Mouse (Mus musculus) lung, embryonic 15.5 days (tissue): Measurements from ENCODE around the gene Eps8l3. TPM values are rescaled to one million over a fixed set of nuclear protein-coding genes. Genes with fewer than 3 reads are reported as not detected.

Source experiments
- ATAC-seq: fragments of 200-750 bp; cut with Nextera tagmentation; 2 replicates; pipeline ENCODE4 v1.8.0; 2017; ENCODE audit warnings: moderate number of reproducible peaks, borderline replicate concordance; ENCODE audit not compliant: low FRiP score, low TSS enrichment; ENCODE audit errors: extremely low read depth
- H3K27ac ChIP-seq: fragments of 300-500 bp; sonication (generic); 2 replicates; pipeline ENCODE4 v1.5.1; 2015; ENCODE audit warnings: moderate library complexity, mild to moderate bottlenecking, inconsistent platforms
- H3K27me3 ChIP-seq: fragments of 300-500 bp; sonication (generic); 2 replicates; pipeline ENCODE4 v1.6.1; 2015; ENCODE audit warnings: inconsistent platforms
- H3K36me3 ChIP-seq: fragments of 300-500 bp; sonication (generic); 2 replicates; pipeline ENCODE4 v1.6.1; 2015; ENCODE audit warnings: inconsistent platforms
- H3K4me1 ChIP-seq: fragments of 300-500 bp; sonication (generic); 2 replicates; pipeline ENCODE4 v1.6.1; 2015; ENCODE audit warnings: inconsistent platforms
- H3K4me2 ChIP-seq: fragments of 300-500 bp; sonication (generic); 2 replicates; pipeline ENCODE4 v1.6.1; 2015; ENCODE audit warnings: inconsistent platforms, mild to moderate bottlenecking, moderate library complexity
- H3K4me3 ChIP-seq: fragments of 300-500 bp; sonication (generic); 2 replicates; pipeline ENCODE4 v1.5.1; 2015; ENCODE audit warnings: mild to moderate bottlenecking, inconsistent platforms
- H3K9ac ChIP-seq: fragments of 300-500 bp; sonication (generic); 2 replicates; pipeline ENCODE4 v1.6.1; 2015; ENCODE audit warnings: inconsistent platforms
- H3K9me3 ChIP-seq: fragments of 300-500 bp; sonication (generic); 2 replicates; pipeline ENCODE4 v1.6.1; 2016; ENCODE audit warnings: inconsistent platforms
- WGBS: fragments of 180-500 bp; shearing (Covaris S2); methylation state at CpG from one replicate; pipeline ENCODE4 v1.1.7; 2015; 5-methylcytosine and 5-hydroxymethylcytosine counted together
- polyA plus RNA-seq: library from polyadenylated mRNA; unstranded; fragments of >200 nt; fragmentation: Nextera tagmentation; extraction: Ambion mirVana; gene quantifications from 2 replicates; pipeline ENCODE4 v1.2.1, GENCODE M21; 2015

Gene Eps8l3
- polyA plus RNA-seq, 1 experiment from 2014 or later = not detected

DNA sequence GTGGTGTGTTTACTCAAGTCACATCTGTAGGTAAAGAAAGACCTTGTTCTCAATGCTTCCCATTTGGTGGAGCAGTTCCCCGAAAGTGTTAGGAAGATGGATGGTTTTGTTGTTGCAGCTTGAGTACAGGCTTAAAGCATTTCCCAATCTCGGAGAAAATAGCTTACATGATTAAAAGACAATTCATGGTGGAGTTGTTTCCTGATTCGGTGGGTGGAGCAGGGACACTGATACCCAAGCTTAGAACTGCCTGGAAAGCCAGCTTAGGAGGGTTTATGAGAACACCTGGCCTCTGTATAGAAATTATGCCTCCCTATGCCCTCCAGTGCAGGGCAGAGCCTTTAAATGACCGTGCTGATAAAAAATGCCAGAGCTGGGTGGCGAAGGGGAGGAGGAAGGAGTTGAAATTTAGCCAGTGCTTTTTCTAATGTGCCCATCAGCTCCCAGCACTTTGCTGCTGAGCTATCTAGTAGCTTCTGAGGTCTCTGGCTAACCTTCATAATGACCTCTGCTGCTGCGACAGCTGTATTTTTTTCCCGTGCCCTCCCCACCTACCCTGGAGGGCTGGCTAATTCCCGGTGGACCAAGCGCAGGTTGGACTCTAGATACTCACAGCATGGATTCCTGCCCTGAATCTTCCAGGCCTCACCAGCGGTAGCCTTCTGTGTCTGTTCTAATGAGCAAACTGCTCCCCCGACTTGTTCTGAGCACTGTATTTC lies 24.1 kb downstream of the Eps8l3 start:
- H3K9me3 ChIP-seq = no peaks in the 10 kb centered on the region
- H3K4me3 ChIP-seq = no peak overlapping the region
- 70% methylated on average over 11 of the region's 11 CpGs for WGBS
- no peak overlapping the region for H3K4me2 ChIP-seq
- H3K27ac ChIP-seq = no peak overlapping the region
- H3K27me3 ChIP-seq = no peaks in the 10 kb centered on the region; the same call in 1 of the 2 replicates
- ATAC-seq = no peak
- no peaks in the 10 kb centered on the region for H3K36me3 ChIP-seq
- H3K9ac ChIP-seq = no peak overlapping the region
- 0 out of 2 replicates have a peak, but pooled peaks cover 5% of the 10 kb centered on the region for H3K4me1 ChIP-seq

DNA sequence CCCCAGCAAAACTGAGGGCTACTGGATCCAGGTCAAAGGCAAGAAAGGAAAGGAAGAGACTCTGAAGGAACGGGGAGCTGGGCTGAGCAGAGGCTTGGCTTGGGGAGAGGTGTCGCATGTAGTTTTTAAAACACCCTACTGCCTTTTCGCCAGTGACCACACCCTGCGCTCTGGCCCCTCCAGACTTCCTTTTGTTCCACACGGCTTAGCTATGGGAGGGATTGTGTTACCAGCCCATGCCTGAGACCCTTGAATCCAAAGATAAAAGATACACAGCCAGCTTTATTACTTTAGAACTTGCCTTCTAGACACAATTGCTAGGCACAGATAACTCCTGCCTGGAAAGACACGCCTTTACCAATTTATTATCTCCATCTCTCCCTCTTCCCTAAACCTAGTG lies 28.9 kb downstream of the Eps8l3 start:
- H3K4me2 ChIP-seq = no peak overlapping the region
- H3K4me1 ChIP-seq = no peaks in the 10 kb centered on the region
- H3K27ac ChIP-seq = no peak overlapping the region
- H3K36me3 ChIP-seq = no peaks in the 10 kb centered on the region
- H3K9ac ChIP-seq = no peak overlapping the region
- no peak overlapping the region for H3K4me3 ChIP-seq
- WGBS = 61% methylated on average over 6 of the region's 6 CpGs
- no peaks in the 10 kb centered on the region for H3K9me3 ChIP-seq
- no peak for ATAC-seq
- H3K27me3 ChIP-seq = peaks cover 4% of the 10 kb centered on the region

DNA sequence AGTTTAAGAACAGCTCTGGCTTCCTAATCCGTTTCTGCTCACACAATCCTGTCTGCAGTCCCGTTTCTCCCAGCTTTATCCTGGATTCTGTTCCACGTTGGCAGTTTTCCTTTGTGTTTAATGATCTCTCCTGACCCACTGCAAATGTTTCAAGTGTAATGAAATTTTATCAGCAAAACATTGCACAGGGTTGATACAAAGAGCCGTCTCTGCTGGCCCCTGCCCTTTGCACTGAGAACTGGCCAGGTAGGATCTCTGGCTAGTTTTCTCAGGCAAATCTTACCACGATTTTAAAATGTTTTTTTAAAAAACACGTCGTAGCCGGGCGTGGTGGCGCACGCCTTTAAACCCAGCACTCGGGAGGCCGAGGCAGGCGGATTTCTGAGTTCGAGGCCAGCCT lies 39.6 kb downstream of the Eps8l3 start:
- no peak overlapping the region for H3K4me3 ChIP-seq
- 71% methylated on average over 15 of the region's 15 CpGs for WGBS
- H3K4me1 ChIP-seq = no peaks in the 10 kb centered on the region
- no peak for ATAC-seq
- H3K27me3 ChIP-seq = no peaks in the 10 kb centered on the region
- H3K36me3 ChIP-seq = no peaks in the 10 kb centered on the region
- no peaks in the 10 kb centered on the region for H3K9me3 ChIP-seq
- H3K4me2 ChIP-seq = no peak overlapping the region
- no peak overlapping the region for H3K9ac ChIP-seq
- no peak overlapping the region for H3K27ac ChIP-seq

DNA sequence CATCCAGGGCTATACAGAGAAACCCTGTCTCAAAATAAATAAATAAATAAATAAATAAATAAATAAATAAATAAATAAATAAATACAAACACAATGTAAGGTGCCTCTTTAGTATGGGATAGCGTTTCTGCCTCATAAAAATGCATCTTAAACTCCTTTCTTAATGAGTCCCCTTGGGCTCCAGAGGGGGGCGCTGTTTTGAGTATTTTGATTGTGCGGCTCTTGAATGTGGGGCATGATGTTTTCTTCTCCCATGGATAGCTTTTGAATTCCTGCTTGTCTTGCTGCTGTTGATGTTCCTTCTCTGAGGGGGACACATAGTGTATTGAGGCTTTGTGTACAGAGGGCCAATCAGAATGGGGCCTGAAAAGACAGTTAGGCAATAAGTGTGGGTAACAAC lies 40.1 kb downstream of the Eps8l3 start:
- H3K4me1 ChIP-seq = no peaks in the 10 kb centered on the region
- no peak overlapping the region for H3K4me3 ChIP-seq
- no peaks in the 10 kb centered on the region for H3K27me3 ChIP-seq
- WGBS = 73% methylated on average over 3 of the region's 3 CpGs
- no peak for ATAC-seq
- no peaks in the 10 kb centered on the region for H3K36me3 ChIP-seq
- H3K4me2 ChIP-seq = no peak overlapping the region
- H3K9ac ChIP-seq = no peak overlapping the region
- no peak overlapping the region for H3K27ac ChIP-seq
- no peaks in the 10 kb centered on the region for H3K9me3 ChIP-seq

DNA sequence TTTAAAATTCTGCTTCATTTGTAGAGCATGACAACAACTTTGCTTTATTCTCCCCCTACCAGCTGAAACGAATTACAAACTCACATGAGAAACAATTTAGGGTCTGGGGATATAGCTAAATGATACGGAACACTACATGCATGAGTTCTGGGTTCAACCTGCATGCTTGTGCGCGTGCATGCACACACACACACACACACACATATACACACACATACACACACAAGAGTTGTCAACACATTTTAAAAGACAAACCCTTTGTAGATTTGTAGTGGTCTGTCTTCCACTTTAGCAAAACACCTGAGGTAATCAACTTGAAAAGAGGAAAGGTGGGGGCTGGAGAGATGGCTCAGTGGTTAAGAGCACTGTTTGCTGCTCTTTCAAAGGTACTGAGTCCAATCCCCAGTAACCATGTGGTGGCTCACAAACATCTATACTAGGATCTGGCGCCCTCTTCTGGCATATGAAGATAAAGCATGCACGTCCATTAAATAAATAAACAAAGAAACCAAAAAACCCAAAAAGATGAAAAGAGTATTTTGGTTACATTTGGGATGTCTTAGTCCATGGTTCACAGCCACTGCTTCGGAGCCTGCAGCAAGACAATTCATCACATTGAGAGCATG lies 40.9 kb downstream of the Eps8l3 start:
- no peak for ATAC-seq
- 53% methylated on average over 7 of the region's 7 CpGs for WGBS
- no peaks in the 10 kb centered on the region for H3K9me3 ChIP-seq
- H3K4me1 ChIP-seq = no peaks in the 10 kb centered on the region
- no peak overlapping the region for H3K4me3 ChIP-seq
- no peak overlapping the region for H3K27ac ChIP-seq
- H3K4me2 ChIP-seq = no peak overlapping the region
- no peaks in the 10 kb centered on the region for H3K27me3 ChIP-seq
- no peak overlapping the region for H3K9ac ChIP-seq
- H3K36me3 ChIP-seq = no peaks in the 10 kb centered on the region

DNA sequence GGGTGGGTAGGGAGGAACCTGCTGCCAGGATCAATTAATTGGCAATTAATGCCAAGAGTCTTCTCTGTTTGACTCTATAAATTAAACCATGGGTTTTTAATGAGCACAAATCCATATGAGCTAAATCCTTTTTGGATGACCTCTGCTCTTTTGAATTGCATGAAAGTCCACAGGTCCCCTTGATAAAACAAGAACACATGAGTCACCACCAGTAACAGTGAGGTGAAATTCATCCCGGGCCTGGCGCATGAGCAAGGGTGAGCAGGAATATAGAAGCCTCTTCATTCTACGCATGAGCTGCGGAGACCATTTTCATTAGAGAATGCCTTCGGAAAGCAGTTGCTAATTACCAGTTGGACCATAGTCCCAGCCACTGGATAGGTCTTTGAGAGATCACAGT lies 43.3 kb downstream of the Eps8l3 start:
- Histone ChIP-seq H3K9ac (no peak overlapping the region), H3K9me3 (no peaks in the 10 kb centered on the region), H3K27ac (no peak overlapping the region), H3K4me2 (no peak overlapping the region), H3K36me3 (no peaks in the 10 kb centered on the region), H3K4me1 (no peaks in the 10 kb centered on the region), H3K4me3 (no peak overlapping the region), H3K27me3 (no peaks in the 10 kb centered on the region)
- 95% methylated on average over 5 of the region's 5 CpGs for WGBS
- ATAC-seq = no peak

DNA sequence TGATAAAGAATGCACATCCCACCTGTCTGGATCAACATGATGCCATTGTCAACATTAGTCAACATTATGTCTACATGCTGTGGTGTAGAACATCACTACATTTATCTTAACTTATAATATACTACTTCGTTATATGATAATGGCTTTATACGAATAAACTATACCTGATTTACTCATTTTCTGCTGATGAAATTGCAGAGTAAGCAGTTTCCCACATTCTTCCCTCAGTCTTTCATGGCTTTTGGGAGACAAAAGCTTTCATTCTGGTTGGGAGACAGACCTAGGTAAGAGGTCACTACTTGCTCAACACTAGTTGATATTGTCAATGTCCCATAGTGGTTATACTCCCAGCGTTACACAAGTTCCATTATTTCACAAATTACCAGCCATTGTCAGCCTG lies 48.3 kb downstream of the Eps8l3 start:
- WGBS = 89% methylated on average over 3 of the region's 3 CpGs
- H3K27me3 ChIP-seq = no peaks in the 10 kb centered on the region
- no peak overlapping the region for H3K4me2 ChIP-seq
- no peak overlapping the region for H3K9ac ChIP-seq
- H3K4me1 ChIP-seq = peaks cover 8% of the 10 kb centered on the region
- H3K36me3 ChIP-seq = no peaks in the 10 kb centered on the region
- ATAC-seq = no peak
- H3K4me3 ChIP-seq = no peak overlapping the region
- H3K27ac ChIP-seq = no peak overlapping the region
- no peaks in the 10 kb centered on the region for H3K9me3 ChIP-seq

DNA sequence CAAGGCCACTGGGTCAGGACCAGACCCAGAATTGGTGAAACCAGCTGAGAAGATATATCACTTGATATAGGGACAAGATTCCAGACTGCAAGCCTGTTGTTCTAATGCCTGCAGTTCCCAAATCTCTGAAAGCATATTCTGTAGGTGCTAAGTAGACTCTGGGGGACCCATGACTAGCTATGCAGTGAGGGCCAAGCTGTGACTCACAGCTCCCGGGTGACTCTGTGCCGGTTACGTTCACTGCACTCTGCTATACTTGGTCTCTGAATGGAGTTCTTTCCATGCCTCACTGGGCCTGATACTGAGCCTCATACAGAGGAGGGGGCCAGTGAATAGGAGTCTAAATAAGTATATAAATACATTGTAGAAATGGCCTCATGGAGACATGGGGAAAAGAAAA lies 50.8 kb downstream of the Eps8l3 start:
- no peaks in the 10 kb centered on the region for H3K9me3 ChIP-seq
- no peak for ATAC-seq
- peaks cover 22% of the 10 kb centered on the region for H3K4me1 ChIP-seq
- no peak overlapping the region for H3K9ac ChIP-seq
- no peak overlapping the region for H3K4me2 ChIP-seq
- H3K27me3 ChIP-seq = no peaks in the 10 kb centered on the region
- H3K36me3 ChIP-seq = no peaks in the 10 kb centered on the region
- 90% methylated on average over 3 of the region's 3 CpGs for WGBS
- no peak overlapping the region for H3K27ac ChIP-seq
- no peak overlapping the region for H3K4me3 ChIP-seq

DNA sequence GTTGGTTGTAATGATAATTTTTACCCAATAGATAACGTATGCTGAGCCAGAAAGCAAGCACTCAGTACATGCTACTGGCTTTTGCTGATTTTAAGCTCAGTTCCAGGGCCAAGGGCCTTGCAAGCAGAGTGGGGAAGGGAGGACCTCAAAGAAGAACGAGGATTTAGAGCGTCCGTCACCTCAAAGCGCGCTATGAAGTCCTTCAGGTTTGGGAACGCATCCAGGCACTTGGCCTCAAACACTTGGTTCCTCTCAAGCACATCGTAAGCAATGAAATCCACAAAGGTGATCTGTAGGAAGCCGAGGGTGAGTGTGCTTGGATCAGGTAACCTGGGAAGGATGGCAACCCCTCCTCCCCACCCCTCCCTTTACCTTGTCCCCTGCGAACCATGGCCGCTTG lies 51.7 kb downstream of the Eps8l3 start:
- 60% methylated on average over 11 of the region's 11 CpGs for WGBS
- ATAC-seq = no peak
- no peaks in the 10 kb centered on the region for H3K27me3 ChIP-seq
- H3K9ac ChIP-seq = no peak overlapping the region
- H3K4me2 ChIP-seq = no peak overlapping the region
- no peak overlapping the region for H3K27ac ChIP-seq
- H3K9me3 ChIP-seq = no peaks in the 10 kb centered on the region
- no peaks in the 10 kb centered on the region for H3K36me3 ChIP-seq
- peaks cover 22% of the 10 kb centered on the region for H3K4me1 ChIP-seq
- H3K4me3 ChIP-seq = no peak overlapping the region

DNA sequence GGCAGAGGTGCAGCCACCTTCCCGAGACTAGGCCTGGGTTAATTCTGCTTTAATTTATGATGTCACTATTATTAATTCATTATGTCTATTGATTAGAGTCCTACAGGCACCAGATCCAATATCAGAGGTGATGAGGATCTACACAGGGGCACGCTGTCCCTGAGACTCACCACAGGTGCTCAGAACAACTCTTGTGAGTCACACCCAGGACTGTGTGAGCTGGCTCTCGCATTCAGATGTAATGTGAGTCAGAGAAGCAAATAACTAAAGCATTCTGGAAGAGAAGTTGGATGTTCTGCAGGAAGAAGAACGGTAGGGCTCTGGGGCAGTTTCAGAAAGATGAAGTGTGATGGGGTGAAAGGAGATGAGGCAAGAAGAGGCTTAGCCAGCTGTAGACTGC lies 52.2 kb downstream of the Eps8l3 start:
- H3K36me3 ChIP-seq = no peaks in the 10 kb centered on the region
- WGBS = 59% methylated on average over 4 of the region's 4 CpGs
- no peak overlapping the region for H3K4me3 ChIP-seq
- no peak for ATAC-seq
- H3K4me2 ChIP-seq = no peak overlapping the region
- no peak overlapping the region for H3K27ac ChIP-seq
- no peak overlapping the region for H3K9ac ChIP-seq
- H3K27me3 ChIP-seq = no peaks in the 10 kb centered on the region
- H3K9me3 ChIP-seq = no peaks in the 10 kb centered on the region
- H3K4me1 ChIP-seq = peaks cover 22% of the 10 kb centered on the region

DNA sequence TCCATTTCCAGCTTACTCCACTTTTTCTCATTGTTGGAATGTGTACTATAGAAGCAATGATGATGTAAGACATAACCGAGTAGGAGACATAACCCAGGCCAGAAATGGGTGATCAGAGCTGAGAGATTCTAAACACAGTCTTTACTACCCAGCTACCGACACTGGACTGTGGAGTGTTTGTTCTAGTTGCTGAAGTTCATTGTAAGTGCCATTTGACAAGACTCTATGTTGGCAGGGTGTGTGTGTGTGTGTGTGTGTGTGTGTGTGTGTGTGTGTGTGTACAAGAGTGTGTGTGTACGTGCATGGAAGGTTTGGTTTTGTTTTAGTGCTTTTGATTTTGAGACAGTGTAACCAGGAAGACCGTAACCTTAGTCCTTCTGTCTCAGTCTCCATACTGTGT lies 52.7 kb downstream of the Eps8l3 start:
- H3K36me3 ChIP-seq = no peaks in the 10 kb centered on the region
- no peak overlapping the region for H3K4me3 ChIP-seq
- WGBS = 47% methylated on average over 4 of the region's 4 CpGs
- no peak for ATAC-seq
- no peak overlapping the region for H3K27ac ChIP-seq
- no peaks in the 10 kb centered on the region for H3K27me3 ChIP-seq
- H3K4me1 ChIP-seq = peaks cover 22% of the 10 kb centered on the region
- no peak overlapping the region for H3K4me2 ChIP-seq
- H3K9ac ChIP-seq = no peak overlapping the region
- H3K9me3 ChIP-seq = no peaks in the 10 kb centered on the region

DNA sequence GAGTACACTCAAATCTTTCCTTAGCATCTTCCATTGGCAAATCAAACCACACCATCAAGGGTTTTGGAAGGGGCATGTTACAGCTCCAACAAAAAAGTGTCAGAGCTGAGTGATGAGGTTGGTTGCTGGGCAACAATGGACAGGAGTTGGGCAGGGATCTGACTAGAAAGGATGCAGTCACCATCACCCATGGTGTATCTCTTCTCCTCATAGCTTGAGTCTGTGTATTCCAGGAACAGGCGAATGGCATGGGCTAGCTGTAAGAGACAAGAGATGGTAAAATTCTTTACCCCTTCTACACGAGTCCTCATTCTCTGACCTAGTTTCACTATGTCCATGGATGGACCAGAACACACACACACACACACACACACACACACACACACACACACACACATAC lies 54.1 kb downstream of the Eps8l3 start:
- Histone ChIP-seq H3K4me1 (peaks cover 22% of the 10 kb centered on the region), H3K36me3 (no peaks in the 10 kb centered on the region), H3K27me3 (no peaks in the 10 kb centered on the region), H3K9me3 (no peaks in the 10 kb centered on the region), H3K4me2 (peak overlapping the region; percentile 59), H3K4me3 (peak overlapping the region; percentile 31), H3K9ac (no peak overlapping the region), H3K27ac (peak overlapping the region; percentile 56)
- 64% methylated on average over 2 of the region's 2 CpGs for WGBS
- no peak for ATAC-seq
